Mouse (Mus musculus) heart, embryonic 10.5 days (tissue): Measurements from ENCODE around the gene Dgkz. TPM values are rescaled to one million over a fixed set of nuclear protein-coding genes. Genes with fewer than 3 reads are reported as not detected.

ENCODE experiments used
- DNase-seq: peaks from one replicate; pipeline ENCODE4 v3.0.0-alpha.2; 2017; ENCODE audit warnings: low spot score
- H3K27ac ChIP-seq: fragments of 300-500 bp; sonication (generic); 2 replicates; pipeline ENCODE4 v1.5.1; 2016; ENCODE audit warnings: mild to moderate bottlenecking
- H3K27me3 ChIP-seq: fragments of 300-500 bp; sonication (generic); 2 replicates; pipeline ENCODE4 v1.6.1; 2016; ENCODE audit warnings: mild to moderate bottlenecking; ENCODE audit not compliant: poor library complexity, insufficient read depth, severe bottlenecking
- H3K36me3 ChIP-seq: fragments of 300-500 bp; sonication (generic); 2 replicates; pipeline ENCODE4 v1.6.1; 2016; ENCODE audit warnings: mild to moderate bottlenecking, moderate library complexity
- H3K4me1 ChIP-seq: fragments of 300-500 bp; sonication (generic); 2 replicates; pipeline ENCODE4 v1.6.1; 2016; ENCODE audit warnings: mild to moderate bottlenecking
- H3K4me3 ChIP-seq: fragments of 300-500 bp; sonication (generic); 2 replicates; pipeline ENCODE4 v1.5.1; 2016; ENCODE audit warnings: mild to moderate bottlenecking, moderate library complexity
- H3K9me3 ChIP-seq: fragments of 300-500 bp; sonication (generic); 2 replicates; pipeline ENCODE4 v1.6.1; 2016; ENCODE audit warnings: mild to moderate bottlenecking, moderate library complexity
- WGBS: fragments of 180-500 bp; shearing (Covaris S2); methylation state at CpG from one replicate; pipeline ENCODE4 v1.1.7; 2016; 5-methylcytosine and 5-hydroxymethylcytosine counted together
- polyA plus RNA-seq: library from polyadenylated mRNA; unstranded; fragments of >200 nt; fragmentation: Nextera tagmentation; extraction: Ambion mirVana; gene quantifications from 2 replicates; pipeline ENCODE4 v1.2.1, GENCODE M21; 2016

Dgkz gene
- polyA plus RNA-seq, 1 experiment from 2014 or later, result 61.0 TPM

DNA sequence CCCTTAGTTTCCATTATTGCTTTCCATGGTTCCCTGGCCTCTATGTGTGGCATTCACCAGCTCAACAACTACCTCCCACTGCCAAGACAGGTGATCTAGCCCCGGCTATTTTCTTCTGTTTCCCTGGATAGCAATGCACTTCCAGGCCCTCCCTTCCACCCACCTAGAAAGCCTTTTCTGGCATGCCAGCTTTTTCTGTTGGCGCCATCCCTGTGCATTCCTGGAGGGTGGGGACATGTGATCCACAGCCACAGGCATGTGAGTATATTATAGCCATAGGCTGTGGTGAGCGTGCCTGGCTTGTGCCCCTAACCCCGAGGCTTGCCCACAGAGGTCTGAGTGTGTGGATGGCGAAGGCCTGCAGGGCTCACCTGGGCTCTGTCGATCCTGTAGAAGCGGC is 39.5 kb downstream of the Dgkz start:
- H3K4me1 ChIP-seq, result peaks cover 58% of the 10 kb centered on the region
- no peak overlapping the region for H3K27ac ChIP-seq
- no peaks in the 10 kb centered on the region for H3K27me3 ChIP-seq
- peaks cover 81% of the 10 kb centered on the region for H3K36me3 ChIP-seq
- no peak overlapping the region for H3K4me3 ChIP-seq
- WGBS, result 93% methylated on average over 7 of the region's 7 CpGs
- DNase-seq, result no peak
- H3K9me3 ChIP-seq, result no peaks in the 10 kb centered on the region

DNA sequence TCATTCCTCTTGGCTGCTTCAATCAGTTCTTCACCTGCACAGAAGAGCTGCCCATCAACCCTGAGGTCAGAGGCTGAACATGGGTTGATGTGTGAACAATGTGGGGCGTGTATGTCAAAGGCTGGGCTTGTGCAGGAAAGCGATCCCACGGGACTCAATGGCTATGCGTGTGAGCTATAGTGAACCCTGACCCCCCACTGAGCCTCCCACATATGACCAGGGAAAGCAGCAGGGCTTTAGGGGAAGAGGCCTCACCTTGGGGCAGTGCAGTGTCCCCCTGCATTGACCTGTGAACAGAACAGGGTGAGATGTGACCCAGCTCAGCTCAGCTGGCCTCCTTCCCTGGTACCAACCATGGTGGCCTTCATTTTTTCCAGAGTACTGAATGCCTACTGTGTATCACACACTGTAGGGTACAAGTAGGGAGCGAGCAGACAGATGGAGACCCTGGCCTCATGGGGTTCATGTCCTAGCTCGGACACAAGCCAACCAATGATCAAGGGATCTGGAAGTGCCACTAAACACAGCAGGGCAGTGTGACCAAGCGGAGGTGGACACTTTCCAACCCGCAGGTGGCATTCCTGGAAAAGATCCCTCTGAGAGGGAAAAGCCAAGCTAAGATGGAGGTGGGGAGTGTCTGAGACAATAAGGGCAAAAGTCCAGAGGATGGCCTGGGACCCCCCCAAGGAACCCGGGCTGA is 40.7 kb downstream of the Dgkz start:
- H3K4me3 ChIP-seq, result no peak overlapping the region
- peaks cover 68% of the 10 kb centered on the region for H3K4me1 ChIP-seq
- WGBS, result 89% methylated on average over 9 of the region's 9 CpGs
- H3K27me3 ChIP-seq, result no peaks in the 10 kb centered on the region
- H3K36me3 ChIP-seq, result peaks cover 70% of the 10 kb centered on the region
- H3K9me3 ChIP-seq, result no peaks in the 10 kb centered on the region
- H3K27ac ChIP-seq, result peak overlapping the region; percentile 92
- DNase-seq, result no peak

GRCm38 (mm10) chr2:91934016-91934415 is 41.6 kb downstream of the Dgkz start:
- no peaks in the 10 kb centered on the region for H3K9me3 ChIP-seq
- 18% methylated on average over 8 of the region's 8 CpGs for WGBS
- peaks cover 62% of the 10 kb centered on the region for H3K36me3 ChIP-seq
- H3K4me1 ChIP-seq, result peaks cover 74% of the 10 kb centered on the region
- H3K4me3 ChIP-seq, result no peak overlapping the region
- DNase-seq, result no peak
- H3K27me3 ChIP-seq, result no peaks in the 10 kb centered on the region
- peak overlapping the region; percentile 92 for H3K27ac ChIP-seq

GRCm38 (mm10) chr2:91933471-91933870 is 42.2 kb downstream of the Dgkz start:
- WGBS, result 27% methylated on average over 9 of the region's 9 CpGs
- peaks cover 60% of the 10 kb centered on the region for H3K36me3 ChIP-seq
- peak overlapping the region; percentile 92 for H3K27ac ChIP-seq
- peak overlapping the region; percentile 78 for H3K4me3 ChIP-seq
- peaks cover 79% of the 10 kb centered on the region for H3K4me1 ChIP-seq
- no peak for DNase-seq
- no peaks in the 10 kb centered on the region for H3K9me3 ChIP-seq
- no peaks in the 10 kb centered on the region for H3K27me3 ChIP-seq

DNA sequence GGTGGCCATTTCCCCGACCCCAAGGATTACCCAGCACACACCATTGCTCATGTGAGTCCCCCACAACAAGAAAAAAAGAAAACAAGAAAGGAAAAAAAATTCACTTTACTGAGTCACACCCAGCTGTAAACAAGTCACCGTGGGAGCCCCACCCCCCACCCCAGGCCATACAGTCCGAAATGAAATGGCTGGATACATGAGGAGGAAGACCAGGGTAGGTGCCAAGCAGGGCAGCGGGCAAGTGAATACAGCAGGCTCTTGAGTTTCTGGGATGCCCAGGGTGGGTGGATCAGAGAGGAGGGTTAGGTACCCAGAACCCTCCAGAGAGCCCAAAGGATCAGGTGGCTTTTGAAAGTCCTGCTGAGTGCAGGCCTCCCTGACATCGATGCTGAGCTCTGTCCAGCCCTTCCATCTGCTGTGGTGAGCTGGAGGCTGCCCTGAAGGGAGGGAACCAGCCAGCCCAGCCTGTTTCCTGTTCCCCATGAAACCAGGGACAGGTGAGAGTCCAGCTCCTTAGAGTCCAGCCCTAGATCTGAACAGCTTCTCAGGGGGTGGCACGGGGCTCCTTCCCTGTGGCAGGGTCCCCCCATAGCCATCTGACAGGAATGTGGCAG is 42.8 kb downstream of the Dgkz start:
- peaks cover 54% of the 10 kb centered on the region for H3K36me3 ChIP-seq

GRCm38 (mm10) chr2:91932160-91932711 is 43.4 kb downstream of the Dgkz start, which contains the start of gene Mdk:
Gene Mdk (minus strand): TSS chr2:91932297.
- 0 out of 2 replicates have a peak, but pooled peaks cover under 1% of the 10 kb centered on the region for H3K27me3 ChIP-seq
- 2% methylated on average over 16 of the region's 16 CpGs for WGBS
- H3K4me1 ChIP-seq, result peaks cover 89% of the 10 kb centered on the region
- peak within 1 kb of the TSS; percentile 78 for H3K4me3 ChIP-seq
- H3K36me3 ChIP-seq, result peaks cover 47% of the 10 kb centered on the region
- peak; percentile 94 for DNase-seq
- H3K27ac ChIP-seq, result peak within 1 kb of the TSS; percentile 92
- no peaks in the 10 kb centered on the region for H3K9me3 ChIP-seq

More for the DNA sequence above, 42.8 kb downstream of the Dgkz start:
- peak overlapping the region; percentile 78 for H3K4me3 ChIP-seq
- H3K27ac ChIP-seq, result peak overlapping the region; percentile 92
- H3K9me3 ChIP-seq, result no peaks in the 10 kb centered on the region
- no peak for DNase-seq
- WGBS, result 17% methylated on average over 6 of the region's 6 CpGs
- peaks cover 86% of the 10 kb centered on the region for H3K4me1 ChIP-seq
- no peaks in the 10 kb centered on the region for H3K27me3 ChIP-seq

DNA sequence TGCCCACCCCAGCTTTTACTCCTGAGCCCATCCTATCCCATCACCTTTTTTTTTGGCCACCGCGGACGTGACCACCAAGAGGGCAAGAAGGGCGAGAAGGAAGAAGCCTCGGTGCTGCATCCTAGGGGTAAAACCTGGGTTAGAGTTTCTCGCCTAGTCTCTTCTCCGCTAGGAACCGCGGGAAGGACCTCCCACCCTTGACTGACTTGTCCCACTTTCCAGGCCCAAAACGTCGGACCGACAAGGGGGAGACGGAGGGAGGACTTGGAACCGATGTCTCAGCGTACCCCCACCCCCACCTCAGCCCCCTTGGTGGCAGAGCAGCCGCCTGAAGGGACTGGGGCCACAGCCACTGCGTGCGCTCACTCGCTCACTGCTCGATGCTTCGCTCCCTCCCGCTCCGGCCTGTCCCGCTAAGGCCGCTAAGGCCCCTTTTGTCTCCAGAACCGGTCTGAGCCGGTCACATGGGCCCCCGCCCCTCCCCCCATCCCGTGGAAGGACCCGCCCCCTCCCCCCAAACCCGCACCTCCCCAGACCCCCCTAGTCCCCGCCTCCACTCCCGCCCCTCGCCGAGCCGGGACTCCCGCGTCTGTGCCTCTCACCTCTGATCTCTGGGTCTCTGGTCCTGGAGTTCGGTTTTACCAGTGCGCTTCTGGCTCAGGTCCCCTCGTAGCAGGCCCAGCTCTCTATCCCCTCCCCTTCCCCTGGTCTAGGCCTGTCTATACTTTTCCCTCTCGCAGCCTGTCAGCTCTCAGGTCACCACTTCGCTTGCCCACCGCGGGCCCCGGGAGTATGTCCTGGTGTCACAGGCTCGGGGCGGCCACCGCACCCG is 44.1 kb downstream of the Dgkz start:
- 1% methylated on average over 46 of the region's 50 CpGs for WGBS
- DNase-seq, result peak; percentile 94
- H3K4me1 ChIP-seq, result peaks cover 83% of the 10 kb centered on the region
- H3K36me3 ChIP-seq, result peaks cover 41% of the 10 kb centered on the region
- H3K4me3 ChIP-seq, result peak overlapping the region; percentile 78
- H3K27ac ChIP-seq, result peak overlapping the region; percentile 92
- H3K27me3 ChIP-seq, result peaks cover 7% of the 10 kb centered on the region; the same call in 1 of the 2 replicates
- H3K9me3 ChIP-seq, result no peaks in the 10 kb centered on the region

DNA sequence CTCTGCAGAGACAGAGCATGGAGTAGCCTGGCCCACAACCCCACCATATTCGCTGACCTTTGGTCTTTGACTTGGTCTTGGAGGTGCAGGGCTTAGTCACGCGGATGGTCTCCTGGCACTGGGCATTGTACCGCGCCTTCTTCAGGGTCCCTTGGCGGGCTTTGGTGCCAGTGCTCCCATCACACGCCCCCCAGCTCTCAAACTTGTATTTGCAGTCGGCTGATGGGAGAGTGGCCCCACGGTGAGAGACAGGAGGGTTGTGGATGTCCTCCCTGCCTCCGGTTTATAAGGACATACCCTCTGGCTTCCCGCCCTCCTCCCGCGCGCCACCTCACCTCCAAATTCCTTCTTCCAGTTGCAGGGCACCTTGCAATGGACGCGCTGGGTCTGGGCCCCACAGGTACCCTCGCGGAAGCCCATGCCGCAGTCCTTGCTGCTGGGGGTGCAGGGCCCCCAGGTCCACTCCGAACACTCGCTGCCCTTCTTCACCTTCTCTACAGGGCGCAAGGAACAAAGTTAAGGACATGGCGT is 44.8 kb downstream of the Dgkz start:
- Histone ChIP-seq H3K27ac (peak overlapping the region; percentile 92), H3K36me3 (peaks cover 33% of the 10 kb centered on the region), H3K9me3 (no peaks in the 10 kb centered on the region), H3K4me3 (peak overlapping the region; percentile 78), H3K27me3 (peaks cover 8% of the 10 kb centered on the region; the same call in 1 of the 2 replicates), H3K4me1 (peaks cover 82% of the 10 kb centered on the region)
- 1% methylated on average over 23 of the region's 23 CpGs for WGBS
- DNase-seq, result no peak

DNA sequence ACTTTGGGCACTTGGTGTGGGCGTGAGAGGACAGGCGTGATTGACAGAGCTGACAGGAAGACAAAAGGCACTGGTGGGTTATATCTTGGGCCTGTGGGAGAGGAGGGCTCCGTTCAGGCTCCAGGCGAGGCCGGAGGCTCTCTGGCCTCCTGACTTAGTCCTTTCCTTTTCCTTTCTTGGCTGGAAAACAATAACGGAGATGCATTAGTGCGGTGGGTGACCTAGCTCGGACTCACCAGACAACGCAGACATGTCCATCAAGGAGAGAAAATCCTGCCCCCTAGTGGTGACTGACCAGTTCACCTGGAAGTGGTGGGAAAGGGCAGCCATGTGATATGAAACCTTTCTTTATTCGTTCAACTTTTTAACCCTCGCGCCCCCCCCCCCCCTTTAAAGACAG is 45.7 kb downstream of the Dgkz start:
- Histone ChIP-seq H3K4me3 (peak overlapping the region; percentile 78), H3K27me3 (peaks cover 14% of the 10 kb centered on the region; the same call in 1 of the 2 replicates), H3K27ac (peak overlapping the region; percentile 92), H3K36me3 (peaks cover 24% of the 10 kb centered on the region), H3K4me1 (peaks cover 73% of the 10 kb centered on the region), H3K9me3 (no peaks in the 10 kb centered on the region)
- WGBS, result 9% methylated on average over 12 of the region's 12 CpGs
- DNase-seq, result peak; percentile 92

- peak overlapping the region; percentile 78 for H3K4me3 ChIP-seq
- peak overlapping the region; percentile 92; the same call in 1 of the 2 replicates for H3K27ac ChIP-seq
- peaks cover 68% of the 10 kb centered on the region for H3K4me1 ChIP-seq
- DNase-seq, result no peak
- 60% methylated on average over 3 of the region's 3 CpGs for WGBS
- H3K27me3 ChIP-seq, result peaks cover 19% of the 10 kb centered on the region
- peaks cover 20% of the 10 kb centered on the region for H3K36me3 ChIP-seq
- no peaks in the 10 kb centered on the region for H3K9me3 ChIP-seq
These were observed 46.2 kb downstream of the Dgkz start for GRCm38 (mm10) chr2:91929455-91929854.

- no peak for DNase-seq
These were observed 46.9 kb downstream of the Dgkz start for GRCm38 (mm10) chr2:91928534-91929350.

More at GRCm38 (mm10) chr2:91928534-91929350, 46.9 kb downstream of the Dgkz start:
- Histone ChIP-seq H3K27me3 (peaks cover 25% of the 10 kb centered on the region), H3K9me3 (no peaks in the 10 kb centered on the region), H3K4me3 (peak overlapping the region; percentile 36; the same call in 1 of the 2 replicates), H3K4me1 (peaks cover 64% of the 10 kb centered on the region), H3K36me3 (peaks cover 14% of the 10 kb centered on the region), H3K27ac (peak overlapping the region; percentile 44)
- 68% methylated on average over 23 of the region's 23 CpGs for WGBS
